ENCODE assay signal across 31 mouse cellular contexts in genomic region chr13:73827243-73827642, GRCm38 (mm10). TPM values are rescaled to one million over a fixed set of nuclear protein-coding genes. Genes with fewer than 3 reads are reported as not detected.
DNase-seq lines count a peak whose midpoint lies in the region; ATAC-seq and TF ChIP-seq lines count a peak whose summit lies in the region.
"Had no signal": no experiment of that assay in that cellular context is flagged by ENCODE, and none has a peak within 500 bp of the region (broad histone marks: within the 10 kb centered on the region; RNA-seq: fewer than 3 reads in every experiment).

No protein-coding gene starts in this region.

- TF ChIP-seq CTCF in forebrain, postnatal 0 days (IDR thresholded peaks at IDR 0.05; ENCODE audit: low read depth), result no peak
- no peak for TF ChIP-seq CTCF in brain, embryonic 14.5 days (IDR thresholded peaks at IDR 0.05; ENCODE audit: borderline replicate concordance, extremely low read depth, insufficient read depth, insufficient read length)

- TF ChIP-seq POLR2A in brain, embryonic 14.5 days (IDR thresholded peaks at IDR 0.05; ENCODE audit: borderline replicate concordance, extremely low read depth, insufficient read depth, insufficient read length, poor library complexity, severe bottlenecking), result no peak

- peak; percentile 55; the same call in 1 of the 2 replicates for ATAC-seq in forebrain, postnatal 0 days
- ATAC-seq in forebrain, embryonic 13.5 days, result no peak
- ATAC-seq in lung, embryonic 16.5 days (ENCODE audit: low read depth), result peak; percentile 35; the same call in 1 of the 2 replicates
- 0 out of 2 replicates have a peak, but pooled peaks have one; percentile 12 for ATAC-seq in embryonic facial prominence, embryonic 15.5 days (ENCODE audit: insufficient number of reproducible peaks, low FRiP score, low TSS enrichment, low read depth)
- ATAC-seq: intestine, embryonic 15.5 days; midbrain, embryonic 13.5 days had no signal

- no peak overlapping the region for H3K4me2 ChIP-seq in forebrain, postnatal 0 days (ENCODE audit: low read depth)
- no peak overlapping the region for H3K4me2 ChIP-seq in forebrain, embryonic 13.5 days
- H3K4me2 ChIP-seq in lung, embryonic 16.5 days (ENCODE audit: low read depth, low read length), result no peak overlapping the region
- H3K4me2 ChIP-seq in embryonic facial prominence, embryonic 15.5 days (replicated peaks), result no peak overlapping the region
- H3K4me2 ChIP-seq: heart, embryonic 12.5 days; hindbrain, embryonic 15.5 days; intestine, embryonic 15.5 days; liver, embryonic 11.5 days; midbrain, embryonic 13.5 days; stomach, embryonic 15.5 days had no signal

- no peaks in the 10 kb centered on the region; the same call in 1 of the 2 replicates for H3K36me3 ChIP-seq in forebrain, postnatal 0 days (ENCODE audit: insufficient read depth)
- H3K36me3 ChIP-seq in forebrain, embryonic 13.5 days (ENCODE audit: poor library complexity, severe bottlenecking), result no peaks in the 10 kb centered on the region
- H3K36me3 ChIP-seq in lung, embryonic 16.5 days (ENCODE audit: control insufficient read depth, insufficient read depth, low read length), result no peaks in the 10 kb centered on the region
- peaks cover 18% of the 10 kb centered on the region for H3K36me3 ChIP-seq in embryonic facial prominence, embryonic 15.5 days
- H3K36me3 ChIP-seq: heart, embryonic 12.5 days; intestine, embryonic 15.5 days; midbrain, embryonic 13.5 days; stomach, embryonic 15.5 days had no signal

- H3K9ac ChIP-seq in forebrain, postnatal 0 days, result no peak overlapping the region
- H3K9ac ChIP-seq in forebrain, embryonic 13.5 days, result no peak overlapping the region
- H3K9ac ChIP-seq in lung, embryonic 16.5 days (ENCODE audit: low read length), result no peak overlapping the region
- no peak overlapping the region for H3K9ac ChIP-seq in embryonic facial prominence, embryonic 15.5 days
- H3K9ac ChIP-seq: heart, embryonic 12.5 days; hindbrain, embryonic 15.5 days; intestine, embryonic 15.5 days; midbrain, embryonic 13.5 days; stomach, embryonic 15.5 days had no signal

- H3K27me3 ChIP-seq in forebrain, postnatal 0 days (ENCODE audit: insufficient read depth, low read length), result no peaks in the 10 kb centered on the region
- no peaks in the 10 kb centered on the region for H3K27me3 ChIP-seq in forebrain, embryonic 13.5 days
- H3K27me3 ChIP-seq in lung, embryonic 16.5 days (ENCODE audit: control insufficient read depth, insufficient read depth, low read depth, low read length), result no peaks in the 10 kb centered on the region
- no peaks in the 10 kb centered on the region for H3K27me3 ChIP-seq in embryonic facial prominence, embryonic 15.5 days
- H3K27me3 ChIP-seq: heart, embryonic 12.5 days; hindbrain, embryonic 15.5 days; intestine, embryonic 15.5 days; midbrain, embryonic 13.5 days; stomach, embryonic 15.5 days had no signal

- H3K27ac ChIP-seq in forebrain, postnatal 0 days (ENCODE audit: low read depth, low read length), result no peak overlapping the region; the same call in 1 of the 2 replicates
- no peak overlapping the region for H3K27ac ChIP-seq in forebrain, embryonic 13.5 days
- no peak overlapping the region for H3K27ac ChIP-seq in lung, embryonic 16.5 days (ENCODE audit: low read length)
- H3K27ac ChIP-seq in embryonic facial prominence, embryonic 15.5 days (replicated peaks), result peak overlapping the region; percentile 44; the same call in 1 of the 2 replicates
- H3K27ac ChIP-seq: gastrocnemius, adult 2 months; heart, adult 2 months; hindbrain, embryonic 15.5 days; intestine, embryonic 15.5 days; macrophage; midbrain, embryonic 13.5 days; stomach, embryonic 15.5 days had no signal

- no peak overlapping the region for H3K4me3 ChIP-seq in forebrain, postnatal 0 days (ENCODE audit: low read depth, low read length)
- H3K4me3 ChIP-seq in forebrain, embryonic 13.5 days, result no peak overlapping the region
- H3K4me3 ChIP-seq in lung, embryonic 16.5 days (ENCODE audit: low read length), result no peak overlapping the region
- H3K4me3 ChIP-seq in embryonic facial prominence, embryonic 15.5 days (replicated peaks), result no peak overlapping the region
- H3K4me3 ChIP-seq: gastrocnemius, adult 2 months; heart, adult 2 months; heart, embryonic 12.5 days; hindbrain, embryonic 15.5 days; intestine, embryonic 15.5 days; midbrain, embryonic 13.5 days; stomach, embryonic 15.5 days had no signal

- no peaks in the 10 kb centered on the region for H3K4me1 ChIP-seq in forebrain, postnatal 0 days (ENCODE audit: insufficient read depth)
- H3K4me1 ChIP-seq in forebrain, embryonic 13.5 days, result no peaks in the 10 kb centered on the region; the same call in 1 of the 2 replicates
- H3K4me1 ChIP-seq in lung, embryonic 16.5 days (replicated peaks; ENCODE audit: control insufficient read depth, insufficient read depth, low read length), result no peaks in the 10 kb centered on the region
- peaks cover 13% of the 10 kb centered on the region for H3K4me1 ChIP-seq in embryonic facial prominence, embryonic 15.5 days
- H3K4me1 ChIP-seq: heart, embryonic 12.5 days; intestine, embryonic 15.5 days; midbrain, embryonic 13.5 days; stomach, embryonic 15.5 days had no signal

- DNase-seq in forebrain, postnatal 0 days, result peak; percentile 24
- no peak for DNase-seq in lung, postnatal 4 days
- peak; percentile 55 for DNase-seq in brain, embryonic 14.5 days (ENCODE audit: low read depth)
- DNase-seq in thymus, postnatal 10 days (ENCODE audit: low spot score in 2 of 2), result no peak
- no peak for DNase-seq in kidney, postnatal 14 days
- DNase-seq: adrenal gland, adult 2 months; B cell, adult 2 months; cerebellum, adult 11 months; cerebellum, adult 9-10 months; cerebellum, postnatal 36 days; embryo, embryonic 11 days; gastrocnemius, adult 2 months; gastrocnemius, postnatal 36 days; heart, adult 2 months; heart, postnatal 4 days; kidney, adult 2 months; kidney, postnatal 4 days; right cerebral cortex, postnatal 25 days; thymus, postnatal 14 days had no signal

- no peaks in the 10 kb centered on the region for H3K9me3 ChIP-seq in forebrain, postnatal 0 days (ENCODE audit: low read length)
- H3K9me3 ChIP-seq in forebrain, embryonic 13.5 days (replicated peaks), result no peaks in the 10 kb centered on the region
- H3K9me3 ChIP-seq in lung, embryonic 16.5 days (ENCODE audit: control insufficient read depth, low read length), result no peaks in the 10 kb centered on the region
- H3K9me3 ChIP-seq in embryonic facial prominence, embryonic 15.5 days (replicated peaks), result no peaks in the 10 kb centered on the region
- H3K9me3 ChIP-seq: heart, embryonic 12.5 days; hindbrain, embryonic 15.5 days; intestine, embryonic 15.5 days; midbrain, embryonic 13.5 days; stomach, embryonic 15.5 days had no signal

- WGBS in forebrain, postnatal 0 days, result 33% methylated on average over 8 of the region's 8 CpGs
- 68% methylated on average over 8 of the region's 8 CpGs for WGBS in forebrain, embryonic 13.5 days
- 57% methylated on average over 8 of the region's 8 CpGs for WGBS in lung, embryonic 16.5 days
- WGBS in embryonic facial prominence, embryonic 15.5 days, result 32% methylated on average over 8 of the region's 8 CpGs

RNA-seq across cellular contexts. Expression of gene Nkd2, which starts 20.2 kb away (rescaled TPM):
- 27.8 and 35.3 TPM in 2 replicates for total RNA-seq in forebrain, postnatal 0 days (2014; rRNA removed)
- 15.2 TPM in 2 replicates for polyA plus RNA-seq in forebrain, postnatal 0 days (2015; fragmentation: Nextera tagmentation; extraction: Ambion mirVana)
- 3.4 and 4.8 TPM in 2 replicates for polyA plus RNA-seq in forebrain, embryonic 13.5 days (2015; fragmentation: Nextera tagmentation; extraction: Ambion mirVana)
- polyA plus RNA-seq in lung, embryonic 16.5 days (2015; fragmentation: Nextera tagmentation; extraction: Ambion mirVana), result 4.7 and 4.8 TPM in 2 replicates
- 14.6 and 19.3 TPM in 2 replicates for polyA plus RNA-seq in brain, embryonic 14.5 days (2012; rRNA removed)
- polyA plus RNA-seq in embryonic facial prominence, embryonic 15.5 days (2015; fragmentation: Nextera tagmentation; extraction: Ambion mirVana), result 40.2 and 42.1 TPM in 2 replicates
- total RNA-seq: megakaryocyte-erythroid progenitor cell, adult 5-6 weeks; neutrophil, adult 5-6 weeks had no signal
- polyA plus RNA-seq: macrophage had no signal

Comparison
In these comparisons a context has a peak if more than half of its experiments do, and no peak if none do; other contexts are left out.
1. DNase-seq: peak in forebrain, postnatal 0 days (single experiment) and brain, embryonic 14.5 days (single experiment); none in lung, postnatal 4 days (0 of 2), thymus, postnatal 10 days (0 of 2) and kidney, postnatal 14 days (single experiment).